Mouse (Mus musculus): ENCODE data around the gene Fam78a. TPM values are rescaled to one million over a fixed set of nuclear protein-coding genes. Genes with fewer than 3 reads are reported as not detected.
A peak's percentile ranks its signal among the peaks of the same experiment; 100 is the strongest.

Gene Fam78a
- total and polyA plus RNA-seq, 3 experiments = 1.5 to 6.5 (median 4.8) TPM

DNA sequence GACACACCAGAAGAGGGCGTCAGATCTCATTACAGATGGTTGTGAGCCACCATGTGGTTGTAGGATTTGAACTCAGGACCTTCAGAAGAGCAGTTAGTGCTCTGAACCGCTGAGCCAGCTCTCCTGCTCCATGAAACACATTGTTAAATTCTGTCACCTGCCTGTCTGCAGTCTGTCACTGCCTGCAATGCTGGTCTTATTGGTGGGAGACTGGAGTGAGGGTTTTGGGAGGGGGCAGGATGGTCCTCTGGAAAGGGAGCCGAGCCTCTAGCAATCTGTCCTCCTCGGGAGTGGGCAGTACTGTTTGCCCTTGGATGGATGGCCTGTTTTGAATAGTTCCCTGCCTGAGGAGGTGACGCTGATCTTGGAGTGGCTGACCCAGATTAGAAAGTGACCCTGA is 40.8 kb downstream of the Fam78a start:
- DNase-seq = peak; percentile 39

DNA sequence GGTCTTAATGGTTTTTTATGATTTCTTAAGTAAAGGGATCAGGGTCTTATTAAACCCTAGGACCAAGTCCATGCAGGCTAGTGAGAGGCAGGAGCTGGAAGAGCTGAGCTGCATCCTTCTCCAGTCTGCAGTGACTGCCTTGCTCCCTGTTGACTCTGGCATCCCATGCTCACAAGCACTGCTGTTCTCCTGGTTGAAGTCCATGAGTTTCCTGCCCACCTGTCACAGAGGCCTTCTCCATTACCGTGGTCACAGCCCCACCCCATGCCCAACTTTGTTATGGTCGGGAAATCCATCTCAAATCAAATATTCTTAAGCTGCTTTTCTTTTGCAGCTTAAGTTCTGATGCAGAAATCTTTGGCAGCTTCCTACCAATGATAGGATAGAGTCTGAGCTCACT is 43.6 kb downstream of the Fam78a start:
- DNase-seq = no peak

DNA sequence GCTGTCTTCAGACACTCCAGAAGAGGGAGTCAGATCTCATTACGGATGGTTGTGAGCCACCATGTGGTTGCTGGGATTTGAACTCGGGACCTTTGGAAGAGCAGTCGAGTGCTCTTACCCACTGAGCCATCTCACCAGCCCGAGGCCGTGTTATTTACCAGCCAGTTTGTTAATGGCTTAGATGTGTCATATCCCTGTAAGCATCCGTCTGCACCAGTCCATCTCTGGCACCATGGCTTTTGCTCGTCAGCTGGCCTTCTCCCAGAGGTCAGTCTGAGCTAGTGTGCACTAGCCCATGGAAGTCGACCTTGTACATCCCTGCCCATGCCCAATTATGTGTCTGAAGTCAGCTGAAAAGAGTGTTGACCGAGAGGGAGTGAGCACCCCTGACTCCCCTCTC is 44.0 kb downstream of the Fam78a start:
- DNase-seq = peak; percentile 52

DNA sequence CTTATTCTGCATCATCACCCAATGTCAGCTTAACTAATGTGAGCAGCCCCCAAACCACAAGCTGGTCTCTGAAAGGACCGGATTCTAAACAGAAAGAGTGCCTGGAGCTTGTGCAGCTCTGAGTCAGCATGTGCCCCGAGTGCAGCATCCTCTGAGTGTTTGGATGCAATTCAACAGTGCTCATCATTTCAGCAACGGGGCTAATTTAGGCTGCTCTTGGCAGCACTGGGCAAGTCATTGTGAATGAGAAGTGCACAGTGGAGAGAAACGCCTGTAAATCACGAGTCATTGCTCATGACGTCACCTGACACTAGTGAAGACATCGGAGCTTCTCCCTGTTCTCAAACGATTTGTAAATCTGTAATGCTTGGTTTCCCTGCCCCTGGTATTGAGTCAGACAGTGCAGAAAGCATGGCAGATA is 46.0 kb downstream of the Fam78a start:
- DNase-seq = peak; percentile 48

DNA sequence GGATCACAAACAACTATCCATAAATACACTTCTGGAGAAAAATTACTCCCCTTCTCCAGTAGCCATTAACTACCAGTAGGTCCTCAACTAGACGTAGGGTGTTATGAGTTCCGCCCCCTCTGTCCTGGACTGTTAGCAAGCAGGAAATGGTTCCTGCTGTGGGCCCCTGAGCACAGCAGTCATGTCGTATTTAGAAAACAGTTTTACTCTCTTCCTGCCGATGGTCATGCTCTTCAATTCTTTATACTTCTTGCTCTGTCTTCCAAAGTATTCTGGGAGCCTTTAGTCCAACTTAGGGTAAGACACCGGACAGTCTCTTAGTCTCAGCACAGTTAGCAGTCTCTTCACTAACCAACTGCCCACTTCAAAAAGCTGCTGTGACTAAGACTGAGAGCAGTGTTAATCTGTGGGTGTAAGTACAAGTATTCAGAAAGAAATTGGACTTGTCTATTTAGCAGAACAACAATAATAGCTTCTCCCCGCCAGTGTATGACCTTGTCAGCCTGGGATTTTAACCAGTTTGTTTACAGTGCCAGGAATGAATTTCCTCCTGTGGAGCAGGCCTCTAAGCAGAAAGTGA is 47.3 kb downstream of the Fam78a start:
- no peak for DNase-seq

DNA sequence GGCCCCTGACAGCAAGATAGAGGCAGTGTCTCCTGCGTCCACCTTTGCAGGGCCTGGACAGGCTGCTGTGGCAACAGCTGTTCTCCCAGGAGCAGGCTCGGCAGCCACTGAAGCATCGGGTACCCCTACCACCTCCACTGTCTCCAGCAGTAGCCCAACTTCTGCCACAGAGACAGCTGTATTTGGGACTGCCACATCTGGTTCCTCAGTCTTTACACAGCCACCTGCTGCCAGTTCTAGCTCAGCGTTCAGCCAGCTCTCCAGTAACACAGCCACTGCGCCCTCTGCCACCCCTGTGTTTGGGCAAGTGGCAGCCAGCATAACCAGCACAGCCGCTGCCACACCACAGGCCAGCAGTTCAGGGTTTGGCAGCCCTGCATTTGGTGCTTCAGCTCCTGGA is 50.5 kb downstream of the Fam78a start:
- DNase-seq = no peak

DNA sequence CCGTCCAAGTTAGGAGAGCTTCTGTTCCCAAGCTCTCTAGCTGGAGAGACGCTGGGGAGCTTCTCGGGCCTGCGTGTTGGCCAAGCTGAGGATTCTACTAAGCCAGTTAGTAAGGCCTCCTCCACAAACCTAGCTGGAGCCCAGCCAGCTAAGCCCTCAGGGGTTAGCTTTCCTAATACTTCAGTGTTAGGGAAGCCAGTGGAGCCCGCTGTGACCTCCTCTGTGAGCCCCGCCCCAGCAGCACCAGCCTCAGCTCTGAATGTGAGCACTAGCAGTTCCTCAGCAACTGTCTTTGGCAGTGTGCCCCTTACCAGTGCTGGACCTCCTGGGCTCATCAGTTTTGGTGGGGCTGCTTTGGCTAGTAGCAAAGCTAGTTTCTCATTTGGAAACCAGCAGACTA is 51.2 kb downstream of the Fam78a start:
- DNase-seq = peak; percentile 62

DNA sequence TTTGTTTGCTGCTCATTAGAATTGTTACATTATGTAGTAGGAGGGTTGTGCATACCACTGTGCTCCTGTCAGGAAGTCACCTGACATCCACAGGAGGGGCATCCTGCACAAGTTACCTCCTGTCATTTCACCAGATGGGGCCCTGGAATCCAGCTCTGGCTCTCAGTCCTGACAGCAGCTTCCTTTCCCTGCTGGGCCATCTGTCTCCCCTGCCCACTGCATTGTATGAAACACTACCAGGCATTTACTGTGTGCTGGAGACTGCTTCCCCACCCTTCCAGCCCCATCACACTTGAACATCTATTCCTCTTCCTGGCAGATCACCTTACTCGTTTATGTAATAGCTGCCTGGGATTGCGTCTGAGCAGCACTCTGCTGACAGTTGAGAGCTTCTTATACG is 55.0 kb downstream of the Fam78a start:
- DNase-seq = no peak

DNA sequence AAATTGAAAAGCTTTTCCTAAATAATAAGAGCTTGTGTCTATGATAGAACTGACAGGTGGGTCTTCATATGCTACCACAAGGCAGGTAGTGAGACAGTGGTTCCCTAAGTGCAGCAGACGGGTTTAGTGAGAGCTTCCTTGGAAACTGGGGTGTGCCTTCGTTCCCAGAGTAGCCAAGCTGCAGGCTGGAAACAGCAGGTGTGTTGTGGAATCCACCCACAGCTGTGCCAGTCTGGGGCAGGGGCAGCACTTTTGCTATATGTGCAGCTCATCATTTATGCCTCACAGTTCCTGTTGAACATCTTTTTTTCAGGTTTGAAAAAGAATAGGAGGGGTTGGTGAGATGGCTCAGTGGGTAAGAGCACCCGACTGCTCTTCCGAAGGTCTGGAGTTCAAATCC is 60.3 kb downstream of the Fam78a start:
- no peak for DNase-seq

DNA sequence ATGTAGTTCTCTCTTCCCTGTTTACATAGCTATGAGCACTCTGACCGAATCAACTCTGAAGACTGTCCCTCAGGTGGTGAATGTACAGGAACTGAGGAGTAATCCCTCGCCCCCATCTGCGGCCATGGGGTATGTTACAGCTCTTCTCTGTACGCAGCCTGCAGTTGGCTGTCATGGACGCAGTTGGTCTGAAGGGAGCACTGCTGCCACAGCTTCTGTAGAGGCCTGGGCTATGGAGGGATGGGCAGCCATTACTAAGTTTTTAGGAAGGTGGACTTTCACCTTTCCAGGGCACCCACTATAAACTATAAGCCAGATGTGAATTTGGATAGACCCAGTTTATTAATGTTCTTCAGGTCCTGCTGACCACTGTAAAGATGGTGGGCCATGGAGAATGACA is 64.4 kb downstream of the Fam78a start:
- DNase-seq = no peak

DNA sequence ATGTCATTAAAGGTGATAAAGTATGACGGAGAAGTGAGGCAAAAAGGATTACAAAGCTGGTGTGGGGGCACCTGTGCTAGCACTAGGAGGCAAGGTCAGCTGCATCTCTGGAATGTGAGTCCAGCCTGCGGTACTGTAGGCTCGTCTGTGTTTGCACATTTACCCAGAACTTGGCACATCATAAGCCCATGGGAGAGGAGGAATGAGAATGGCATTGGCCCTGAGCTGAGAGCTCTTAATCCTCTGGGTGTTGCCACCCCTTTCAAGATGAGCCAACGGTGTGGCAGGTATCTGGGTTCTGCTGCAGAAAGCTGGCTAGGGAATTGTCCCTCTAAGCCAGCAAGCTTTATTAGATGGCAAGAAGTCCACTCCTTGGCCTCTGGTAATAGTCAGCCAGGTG is 65.0 kb downstream of the Fam78a start:
- DNase-seq = no peak

DNA sequence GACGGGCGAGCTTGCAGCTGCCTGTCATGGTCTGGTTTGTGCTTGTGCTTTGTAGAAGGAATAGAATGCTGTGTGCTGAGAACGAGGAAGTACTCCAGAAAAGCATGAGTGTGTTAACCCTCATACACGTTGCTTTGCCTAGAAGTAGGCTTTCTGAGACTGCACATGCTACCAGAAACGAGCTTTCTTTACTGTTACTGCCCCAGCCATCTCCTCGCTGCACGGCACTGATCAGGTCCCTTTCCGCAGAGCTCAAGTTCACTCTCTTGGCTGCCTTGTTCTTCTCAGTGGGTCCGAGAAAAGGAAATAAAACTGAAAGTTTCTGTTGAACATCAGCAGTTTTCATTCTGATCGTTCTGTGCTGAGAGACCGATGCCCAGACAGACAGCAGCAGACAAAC is 75.9 kb downstream of the Fam78a start:
- no peak for DNase-seq

DNA sequence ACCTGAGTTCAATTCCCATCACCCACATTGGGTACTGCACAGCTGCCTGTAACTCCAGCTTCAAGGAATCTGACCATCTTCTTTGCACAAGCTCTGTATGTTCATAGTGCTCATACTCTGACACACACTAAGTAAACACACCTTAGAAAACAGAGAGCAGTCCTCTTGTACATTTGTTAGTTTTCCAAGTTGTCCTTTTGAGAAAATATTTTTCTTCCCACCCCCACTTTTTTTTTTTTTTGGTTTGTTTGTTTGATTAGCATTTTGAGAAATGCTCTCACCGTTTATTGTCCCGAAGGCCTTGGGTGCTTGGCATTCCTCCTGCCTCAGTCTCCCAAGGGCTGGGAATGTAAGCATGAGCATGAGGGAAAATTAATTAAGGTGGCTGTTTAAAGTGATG is 76.3 kb downstream of the Fam78a start:
- DNase-seq = no peak

Small RNA genes lying within 50 kb of the gene (microRNA-seq; reads per million reads assigned to microRNA genes)
- gene Mir7674 = 0.22 to 1.2 reads per million in 2 experiments

Other genes starting within 250 kb of the Fam78a start
- not detected for gene Fibcd1, start 238.9 kb downstream of the Fam78a start, total RNA-seq (2021)
- gene Fibcd1, start 238.9 kb downstream of the Fam78a start, polyA plus RNA-seq (2012; rRNA removed) = 0.06 and 0.07 TPM in 2 replicates
- 10 to 100 TPM; 12.2 to 17.1 TPM for gene Lamc3, start 197.6 kb downstream of the Fam78a start, total RNA-seq (2021)
- gene Lamc3, start 197.6 kb downstream of the Fam78a start, polyA plus RNA-seq (2012; rRNA removed) = 23.4 and 25.0 TPM in 2 replicates
- gene Aif1l, start 134.7 kb downstream of the Fam78a start, total RNA-seq (2021) = 10 to 100 TPM; 20.7 to 81.0 TPM
- gene Aif1l, start 134.7 kb downstream of the Fam78a start, polyA plus RNA-seq (2012; rRNA removed) = 16.2 and 16.3 TPM in 2 replicates
- gene Nup214, start 110.4 kb downstream of the Fam78a start, total RNA-seq (2021) = 10 to 100 TPM; 52.5 to 68.6 TPM
- gene Nup214, start 110.4 kb downstream of the Fam78a start, polyA plus RNA-seq (2012; rRNA removed) = 36.1 and 42.9 TPM in 2 replicates
- gene Plpp7, start 10.7 kb upstream of the Fam78a start, total RNA-seq (2021) = 1 to 10 TPM; 4.0 to 4.2 TPM
- gene Plpp7, start 10.7 kb upstream of the Fam78a start, polyA plus RNA-seq (2012; rRNA removed) = 35.8 and 42.0 TPM in 2 replicates
- 100 to 1,000 TPM in 1 of 2 experiments, 10 to 100 TPM in 1; 93.5 to 104 TPM for gene Prrc2b, start 66.2 kb upstream of the Fam78a start, total RNA-seq (2021)
- 70.0 and 82.7 TPM in 2 replicates for gene Prrc2b, start 66.2 kb upstream of the Fam78a start, polyA plus RNA-seq (2012; rRNA removed)
- gene Pomt1, start 151.7 kb upstream of the Fam78a start, total RNA-seq (2021) = 10 to 100 TPM; 32.5 to 40.4 TPM
- 42.8 and 49.6 TPM in 2 replicates for gene Pomt1, start 151.7 kb upstream of the Fam78a start, polyA plus RNA-seq (2012; rRNA removed)
- 100 to 1,000 TPM; 116 to 148 TPM for gene Uck1, start 175.3 kb upstream of the Fam78a start, total RNA-seq (2021)
- gene Uck1, start 175.3 kb upstream of the Fam78a start, polyA plus RNA-seq (2012; rRNA removed) = 202 and 249 TPM in 2 replicates
- 10 to 100 TPM; 81.1 to 82.9 TPM for gene Golga2, start 202.5 kb upstream of the Fam78a start, total RNA-seq (2021)
- 25.8 and 31.5 TPM in 2 replicates for gene Golga2, start 202.5 kb upstream of the Fam78a start, polyA plus RNA-seq (2012; rRNA removed)
- gene Swi5, start 203.2 kb upstream of the Fam78a start, total RNA-seq (2021) = 100 to 1,000 TPM; 324 to 358 TPM
- 317 and 318 TPM in 2 replicates for gene Swi5, start 203.2 kb upstream of the Fam78a start, polyA plus RNA-seq (2012; rRNA removed)